Mouse (Mus musculus): Measurements from ENCODE around the gene Lama4.

Lama4 gene

GRCm38 (mm10) chr10:39044476-39044995, 79.2 kb downstream of the Lama4 start:
- in situ Hi-C loops (cut with MboI; ENCODE audit: unreplicated experiment in 2 of 2), result loop anchor here in 1 of 2 experiments (5.0 to 10.0 kb wide), 2 partner anchors 167 to 1970 kb away; no protein-coding TSS in a partner anchor

GRCm38 (mm10) chr10:39045111-39045510, 79.8 kb downstream of the Lama4 start:
- in situ Hi-C loops (cut with MboI; ENCODE audit: unreplicated experiment in 2 of 2), result loop anchor here in 1 of 2 experiments (10.0 kb wide), 1 partner anchor 1970 kb away; no protein-coding TSS in a partner anchor

- in situ Hi-C loops (cut with MboI; ENCODE audit: unreplicated experiment in 2 of 2), result loop anchor here in 1 of 2 experiments (10.0 kb wide), 1 partner anchor 1973 kb away; no protein-coding TSS in a partner anchor
Observed at GRCm38 (mm10) chr10:39047775-39048174, 82.5 kb downstream of the Lama4 start.

- in situ Hi-C loops (cut with MboI; ENCODE audit: unreplicated experiment in 2 of 2), result loop anchor here in 1 of 2 experiments (10.0 kb wide), 1 partner anchor 1975 kb away; no protein-coding TSS in a partner anchor
Observed at GRCm38 (mm10) chr10:39049581-39050294, 84.4 kb downstream of the Lama4 start.

- in situ Hi-C loops (cut with MboI; ENCODE audit: unreplicated experiment in 2 of 2), result no loop called here
Observed at GRCm38 (mm10) chr10:39056050-39056449, 90.7 kb downstream of the Lama4 start.

- in situ Hi-C loops (cut with MboI; ENCODE audit: unreplicated experiment in 2 of 2), result no loop called here
Observed at GRCm38 (mm10) chr10:39064732-39065131, 99.4 kb downstream of the Lama4 start.

GRCm38 (mm10) chr10:39065449-39065848, 100.1 kb downstream of the Lama4 start:
- in situ Hi-C loops (cut with MboI; ENCODE audit: unreplicated experiment in 2 of 2), result no loop called here

GRCm38 (mm10) chr10:39066061-39066460, 100.7 kb downstream of the Lama4 start:
- in situ Hi-C loops (cut with MboI; ENCODE audit: unreplicated experiment in 2 of 2), result no loop called here

GRCm38 (mm10) chr10:39066962-39067361, 101.6 kb downstream of the Lama4 start:
- in situ Hi-C loops (cut with MboI; ENCODE audit: unreplicated experiment in 2 of 2), result no loop called here

- in situ Hi-C loops (cut with MboI; ENCODE audit: unreplicated experiment in 2 of 2), result no loop called here
Observed at GRCm38 (mm10) chr10:39072048-39072447, 106.7 kb downstream of the Lama4 start.

GRCm38 (mm10) chr10:39096981-39097380, 131.7 kb downstream of the Lama4 start:
- in situ Hi-C loops (cut with MboI; ENCODE audit: unreplicated experiment in 2 of 2), result no loop called here

- in situ Hi-C loops (cut with MboI; ENCODE audit: unreplicated experiment in 2 of 2), result no loop called here
Observed at GRCm38 (mm10) chr10:39098746-39099145, 133.4 kb downstream of the Lama4 start.

GRCm38 (mm10) chr10:39104803-39105449, 139.6 kb downstream of the Lama4 start:
- in situ Hi-C loops (cut with MboI; ENCODE audit: unreplicated experiment in 2 of 2), result no loop called here

- in situ Hi-C loops (cut with MboI; ENCODE audit: unreplicated experiment in 2 of 2), result no loop called here
Observed at GRCm38 (mm10) chr10:39106413-39106812, 141.1 kb downstream of the Lama4 start.

GRCm38 (mm10) chr10:39106935-39107334, 141.6 kb downstream of the Lama4 start:
- in situ Hi-C loops (cut with MboI; ENCODE audit: unreplicated experiment in 2 of 2), result no loop called here

GRCm38 (mm10) chr10:39108837-39109488, 143.6 kb downstream of the Lama4 start:
- in situ Hi-C loops (cut with MboI; ENCODE audit: unreplicated experiment in 2 of 2), result no loop called here

GRCm38 (mm10) chr10:39109489-39109874, 144.2 kb downstream of the Lama4 start:
- in situ Hi-C loops (cut with MboI; ENCODE audit: unreplicated experiment in 2 of 2), result no loop called here

GRCm38 (mm10) chr10:39121412-39121811, 156.1 kb downstream of the Lama4 start:
- in situ Hi-C loops (cut with MboI; ENCODE audit: unreplicated experiment in 2 of 2), result no loop called here

GRCm38 (mm10) chr10:39133462-39134310, 168.4 kb downstream of the Lama4 start, which contains the start of the genes Fam229b and Tube1:
Gene Fam229b, minus strand, starts transcription at chr10:39133914.
Gene Tube1, plus strand, starts transcription at chr10:39133976.
- in situ Hi-C loops (cut with MboI; ENCODE audit: unreplicated experiment in 2 of 2), result no loop called here

- in situ Hi-C loops (cut with MboI; ENCODE audit: unreplicated experiment in 2 of 2), result no loop called here
Observed at GRCm38 (mm10) chr10:39137766-39138165, 172.5 kb downstream of the Lama4 start.
